In the genomic region with DNA sequence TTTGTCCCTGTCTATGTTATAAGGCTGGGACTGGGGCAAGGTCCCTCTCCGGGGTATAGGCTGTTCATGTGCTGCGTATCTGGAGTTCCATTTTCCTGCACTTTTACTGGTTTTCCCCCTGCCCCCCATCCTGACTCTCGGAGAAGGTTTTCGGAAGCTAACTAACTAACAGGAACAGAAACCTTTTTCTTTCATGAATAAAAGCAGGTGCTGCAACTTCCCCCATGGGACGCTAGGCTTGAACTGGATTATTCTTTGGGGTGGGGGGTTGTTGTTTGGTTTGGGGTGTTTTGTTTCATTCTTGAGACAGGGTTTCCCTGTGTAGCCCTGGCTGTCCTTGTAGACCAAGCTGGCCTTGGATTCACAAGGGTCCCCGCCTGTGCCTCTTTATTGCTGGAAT, we compare ENCODE assay signal across 19 mouse cellular contexts. TPM values are rescaled to one million over a fixed set of nuclear protein-coding genes. Genes with fewer than 3 reads are reported as not detected.
DNase-seq lines count a peak whose midpoint lies in the region; ATAC-seq lines count a peak whose summit lies in the region.
"Had no signal": no experiment of that assay in that cellular context is flagged by ENCODE, and none has a peak within 500 bp of the region (broad histone marks: within the 10 kb centered on the region; RNA-seq: fewer than 3 reads in every experiment).

No protein-coding gene starts in this region.

- no peaks in the 10 kb centered on the region for H3K27me3 ChIP-seq in heart, embryonic 11.5 days (ENCODE audit: control insufficient read depth, insufficient read depth, low read length)
- no peaks in the 10 kb centered on the region for H3K27me3 ChIP-seq in intestine, embryonic 15.5 days (replicated peaks)
- H3K27me3 ChIP-seq in liver, embryonic 16.5 days (ENCODE audit: control insufficient read depth, insufficient read depth, low read depth, low read length) = peaks cover 5% of the 10 kb centered on the region; the same call in 1 of the 2 replicates
- H3K27me3 ChIP-seq in kidney, embryonic 15.5 days = no peaks in the 10 kb centered on the region

- H3K4me1 ChIP-seq in heart, embryonic 11.5 days (ENCODE audit: control insufficient read depth, insufficient read depth, low read length) = peaks cover 41% of the 10 kb centered on the region
- H3K4me1 ChIP-seq in intestine, embryonic 15.5 days (replicated peaks) = peaks cover 50% of the 10 kb centered on the region
- H3K4me1 ChIP-seq in liver, embryonic 16.5 days (ENCODE audit: control insufficient read depth, low read depth, low read length) = peaks cover 43% of the 10 kb centered on the region
- peaks cover 39% of the 10 kb centered on the region for H3K4me1 ChIP-seq in kidney, embryonic 15.5 days

- 77% methylated on average over 6 of the region's 6 CpGs for WGBS in heart, embryonic 11.5 days (ENCODE audit: insufficient replicate concordance)
- WGBS in intestine, embryonic 15.5 days = 53% methylated on average over 6 of the region's 6 CpGs
- 79% methylated on average over 6 of the region's 6 CpGs for WGBS in liver, embryonic 16.5 days (ENCODE audit: insufficient replicate concordance)
- WGBS in kidney, embryonic 15.5 days = 85% methylated on average over 6 of the region's 6 CpGs

- ATAC-seq in heart, embryonic 11.5 days (replicated peaks; ENCODE audit: insufficient number of reproducible peaks, low FRiP score, low TSS enrichment) = no peak
- peak; percentile 25 for ATAC-seq in intestine, embryonic 15.5 days
- no peak for ATAC-seq in liver, embryonic 16.5 days (ENCODE audit: low read depth)
- no peak for ATAC-seq in kidney, embryonic 15.5 days (replicated peaks; ENCODE audit: low FRiP score)
- ATAC-seq: activated CD4-positive, CD25-positive, alpha-beta regulatory T cell, adult 4 months; midbrain, embryonic 16.5 days had no signal

- no peak overlapping the region for H3K4me3 ChIP-seq in heart, embryonic 11.5 days (ENCODE audit: low read depth, low read length)
- H3K4me3 ChIP-seq in intestine, embryonic 15.5 days (replicated peaks) = no peak overlapping the region
- H3K4me3 ChIP-seq in liver, embryonic 16.5 days (ENCODE audit: low read depth, low read length) = peak overlapping the region; percentile 68
- H3K4me3 ChIP-seq in kidney, embryonic 15.5 days (replicated peaks) = no peak overlapping the region
- H3K4me3 ChIP-seq: gastrocnemius, adult 2 months; neural tube, embryonic 13.5 days had no signal

- peak overlapping the region; percentile 33 for H3K4me2 ChIP-seq in heart, embryonic 11.5 days
- peak overlapping the region; percentile 35 for H3K4me2 ChIP-seq in intestine, embryonic 15.5 days (replicated peaks)
- peak overlapping the region; percentile 80 for H3K4me2 ChIP-seq in liver, embryonic 16.5 days (ENCODE audit: low read depth, low read length)
- H3K4me2 ChIP-seq in kidney, embryonic 15.5 days = no peak overlapping the region
- H3K4me2 ChIP-seq: neural tube, embryonic 13.5 days had no signal

- DNase-seq in heart, adult 9 months (ENCODE audit: low spot score in 2 of 2) = no peak
- peak; percentile 66 for DNase-seq in A20 (ENCODE audit: low read depth, low spot score)
- no peak for DNase-seq in adrenal gland, postnatal 10 days
- no peak for DNase-seq in urinary bladder, adult 18-20 months (ENCODE audit: low spot score in 2 of 2)
- DNase-seq: cerebellum, adult 11-12 months; gastrocnemius, adult 2 months; heart, postnatal 4 days; lung, postnatal 14 days; thymus, adult 18-20 months had no signal

- H3K36me3 ChIP-seq in heart, embryonic 11.5 days (ENCODE audit: control insufficient read depth, insufficient read depth, low read length) = no peaks in the 10 kb centered on the region
- H3K36me3 ChIP-seq in intestine, embryonic 15.5 days = no peaks in the 10 kb centered on the region
- no peaks in the 10 kb centered on the region for H3K36me3 ChIP-seq in liver, embryonic 16.5 days (ENCODE audit: control insufficient read depth, insufficient read depth)
- H3K36me3 ChIP-seq in kidney, embryonic 15.5 days = no peaks in the 10 kb centered on the region
- H3K36me3 ChIP-seq: neural tube, embryonic 13.5 days had no signal

- H3K9me3 ChIP-seq in heart, embryonic 11.5 days (replicated peaks; ENCODE audit: control insufficient read depth, low read length) = no peaks in the 10 kb centered on the region
- H3K9me3 ChIP-seq in intestine, embryonic 15.5 days = no peaks in the 10 kb centered on the region
- no peaks in the 10 kb centered on the region for H3K9me3 ChIP-seq in liver, embryonic 16.5 days (replicated peaks; ENCODE audit: control insufficient read depth, low read length)
- no peaks in the 10 kb centered on the region for H3K9me3 ChIP-seq in kidney, embryonic 15.5 days (replicated peaks)
- H3K9me3 ChIP-seq: neural tube, embryonic 13.5 days had no signal

- peak overlapping the region; percentile 98 for H3K27ac ChIP-seq in heart, embryonic 11.5 days (ENCODE audit: low read depth, low read length)
- H3K27ac ChIP-seq in intestine, embryonic 15.5 days = peak overlapping the region; percentile 93
- peak overlapping the region; percentile 67 for H3K27ac ChIP-seq in liver, embryonic 16.5 days (ENCODE audit: low read length)
- H3K27ac ChIP-seq in kidney, embryonic 15.5 days = no peak overlapping the region
- H3K27ac ChIP-seq: gastrocnemius, adult 2 months; neural tube, embryonic 13.5 days had no signal

- H3K9ac ChIP-seq in heart, embryonic 11.5 days (ENCODE audit: low read depth, low read length) = peak overlapping the region; percentile 31; the same call in 1 of the 2 replicates
- H3K9ac ChIP-seq in intestine, embryonic 15.5 days = 0 out of 2 replicates have a peak overlapping the region, but pooled peaks have one; percentile 18
- H3K9ac ChIP-seq in liver, embryonic 16.5 days (ENCODE audit: low read depth, low read length) = peak overlapping the region; percentile 42; the same call in 1 of the 2 replicates
- no peak overlapping the region for H3K9ac ChIP-seq in kidney, embryonic 15.5 days
- H3K9ac ChIP-seq: neural tube, embryonic 13.5 days had no signal

RNA-seq across cellular contexts. Expression of gene Lctl, which starts 30.4 kb away (rescaled TPM):
- not detected in 2 replicates for polyA plus RNA-seq in heart, embryonic 11.5 days (2014; fragmentation: Nextera tagmentation; extraction: Ambion mirVana)
- 0.13 and 0.15 TPM in 2 replicates for polyA plus RNA-seq in intestine, embryonic 15.5 days (2015; fragmentation: Nextera tagmentation; extraction: Ambion mirVana)
- not detected in 2 replicates for polyA plus RNA-seq in liver, embryonic 16.5 days (2015; fragmentation: Nextera tagmentation; extraction: Ambion mirVana)
- 1 to 10 TPM; 2.0 to 2.8 TPM for total RNA-seq in adrenal gland, postnatal 10 days (2021)
- 0.16 and 0.51 TPM in 2 replicates for polyA plus RNA-seq in kidney, embryonic 15.5 days (2015; fragmentation: Nextera tagmentation; extraction: Ambion mirVana)
- total RNA-seq: left cerebral cortex, postnatal 10 days had no signal
- polyA plus RNA-seq: activated CD4-positive, CD25-positive, alpha-beta regulatory T cell, adult 4 months; forebrain, embryonic 11.5 days; midbrain, embryonic 16.5 days; neural tube, embryonic 13.5 days; spleen, adult 2 months had no signal
